Mouse (Mus musculus) midbrain, postnatal 0 days (tissue): ENCODE data around the gene Plac1. TPM values are rescaled to one million over a fixed set of nuclear protein-coding genes. Genes with fewer than 3 reads are reported as not detected.

Experiments
- ATAC-seq: fragments of 200-750 bp; cut with Nextera tagmentation; 2 replicates; pipeline ENCODE4 v1.8.0; 2017; ENCODE audit warnings: moderate number of reproducible peaks, mild to moderate bottlenecking, moderate TSS enrichment, moderate library complexity; ENCODE audit not compliant: low FRiP score
- DNase-seq: peaks from one replicate; pipeline ENCODE4 v3.0.0-alpha.2; 2015; ENCODE audit warnings: low spot score
- H3K27ac ChIP-seq: fragments of 300-500 bp; sonication (generic); 2 replicates; pipeline ENCODE4 v1.5.1; 2014; ENCODE audit warnings: low read depth, mild to moderate bottlenecking, low read length, mixed read lengths
- H3K27me3 ChIP-seq: fragments of 300-500 bp; sonication (generic); 2 replicates; pipeline ENCODE4 v1.6.1; 2014; ENCODE audit warnings: low read length, control low read depth, mixed read lengths; ENCODE audit not compliant: insufficient read depth
- H3K36me3 ChIP-seq: fragments of 300-500 bp; sonication (generic); 2 replicates; pipeline ENCODE4 v1.6.1; 2014; ENCODE audit warnings: low read length, control low read depth, mixed read lengths; ENCODE audit not compliant: insufficient read depth
- H3K4me1 ChIP-seq: fragments of 300-500 bp; sonication (generic); 2 replicates; pipeline ENCODE4 v1.6.1; 2014; ENCODE audit warnings: mild to moderate bottlenecking, control low read depth, antibody characterized with exemption, low read length, mixed read lengths; ENCODE audit not compliant: insufficient read depth
- H3K4me2 ChIP-seq: fragments of 300-500 bp; sonication (generic); 2 replicates; pipeline ENCODE4 v1.6.1; 2014; ENCODE audit warnings: low read depth, mild to moderate bottlenecking, low read length, mixed read lengths; ENCODE audit not compliant: poor library complexity, severe bottlenecking
- H3K4me3 ChIP-seq: fragments of 300-500 bp; sonication (generic); 2 replicates; pipeline ENCODE4 v1.5.1; 2014; ENCODE audit warnings: low read depth, mild to moderate bottlenecking, low read length, moderate library complexity
- H3K9ac ChIP-seq: fragments of 300-500 bp; sonication (generic); replicated peaks from 2 replicates; pipeline ENCODE4 v1.6.1; 2014; ENCODE audit warnings: mild to moderate bottlenecking, low read length, moderate library complexity, mixed read lengths; ENCODE audit not compliant: poor library complexity, severe bottlenecking
- H3K9me3 ChIP-seq: fragments of 300-500 bp; sonication (generic); 2 replicates; pipeline ENCODE4 v1.6.1; 2016; ENCODE audit warnings: low read length, control low read depth
- CTCF ChIP-seq: IDR thresholded peaks from 2 replicates; pipeline ENCODE4 v1.5.1; 2016; ENCODE audit warnings: antibody characterized with exemption, mild to moderate bottlenecking
- WGBS: fragments of 180-500 bp; shearing (Covaris S2); extraction: QIAGEN DNeasy Blood & Tissue Kit; methylation state at CpG from one replicate; pipeline ENCODE4 v1.1.7; 2014; 5-methylcytosine and 5-hydroxymethylcytosine counted together
- polyA plus RNA-seq: library from polyadenylated mRNA; unstranded; fragments of >200 nt; fragmentation: Nextera tagmentation; extraction: Ambion mirVana; gene quantifications from 2 replicates; pipeline ENCODE4 v1.2.1, GENCODE M21; 2015
- total RNA-seq: library from RNA; depleted of rRNA; stranded (reverse); fragments of >200 nt; gene quantifications from 2 replicates; pipeline ENCODE4 v1.2.3, GENCODE M21; 2014

Plac1 gene
- total and polyA plus RNA-seq, 2 experiments from 2014 or later: 0.25 TPM; not detected in 1

DNA sequence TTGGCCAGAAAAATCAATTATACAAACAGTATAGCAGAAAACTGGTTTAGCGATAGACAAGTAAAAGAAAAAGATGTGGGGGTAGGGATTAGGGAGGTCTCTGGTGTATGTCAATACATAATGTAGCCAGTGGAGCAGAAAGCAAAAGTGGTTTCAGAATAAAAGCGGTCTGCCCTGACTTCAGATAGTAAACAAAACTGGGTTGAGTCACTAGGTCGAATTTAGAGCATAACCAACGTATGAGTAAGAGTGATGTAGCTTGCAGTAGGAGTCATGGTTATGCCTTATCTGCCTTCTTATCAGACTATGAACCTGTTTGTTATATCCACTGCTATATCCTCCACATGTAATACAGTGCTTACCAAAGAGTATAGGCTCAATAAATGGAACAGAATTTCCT is 77.3 kb downstream of the Plac1 start:
- Histone ChIP-seq H3K9ac (no peak overlapping the region), H3K4me1 (no peaks in the 10 kb centered on the region), H3K27me3 (no peaks in the 10 kb centered on the region), H3K4me2 (no peak overlapping the region), H3K36me3 (no peaks in the 10 kb centered on the region), H3K27ac (no peak overlapping the region), H3K9me3 (no peaks in the 10 kb centered on the region), H3K4me3 (no peak overlapping the region)
- DNase-seq (no peak), ATAC-seq (no peak)
- 37% methylated on average over 4 of the region's 4 CpGs for WGBS
- TF ChIP-seq CTCF: no peak

DNA sequence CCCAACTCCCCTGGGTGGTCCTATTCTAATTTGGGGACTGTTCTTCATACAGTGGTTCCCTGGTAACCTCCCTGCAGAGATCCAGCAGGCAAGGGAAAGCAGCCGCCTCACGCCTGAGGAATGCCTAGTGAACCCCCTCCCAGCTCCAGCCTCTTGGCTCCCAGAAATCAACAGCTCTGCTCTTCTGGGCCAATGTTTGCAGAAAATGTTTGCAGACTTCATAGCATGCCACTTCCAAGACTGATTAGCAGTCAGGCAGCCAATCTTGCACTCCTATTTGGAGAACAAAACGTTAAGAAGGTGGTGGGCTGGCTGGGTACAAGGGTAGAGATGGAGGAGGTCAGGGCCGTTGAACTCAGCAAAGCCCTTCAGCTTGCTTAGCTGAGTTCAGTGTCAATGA is 78.3 kb downstream of the Plac1 start:
- no peak for ATAC-seq
- TF ChIP-seq CTCF: no peak
- no peaks in the 10 kb centered on the region for H3K9me3 ChIP-seq
- H3K36me3 ChIP-seq: no peaks in the 10 kb centered on the region
- WGBS: 43% methylated on average over 4 of the region's 4 CpGs
- no peak overlapping the region for H3K9ac ChIP-seq
- H3K4me3 ChIP-seq: no peak overlapping the region
- no peaks in the 10 kb centered on the region for H3K27me3 ChIP-seq
- H3K27ac ChIP-seq: no peak overlapping the region
- no peaks in the 10 kb centered on the region for H3K4me1 ChIP-seq
- no peak for DNase-seq
- no peak overlapping the region for H3K4me2 ChIP-seq

DNA sequence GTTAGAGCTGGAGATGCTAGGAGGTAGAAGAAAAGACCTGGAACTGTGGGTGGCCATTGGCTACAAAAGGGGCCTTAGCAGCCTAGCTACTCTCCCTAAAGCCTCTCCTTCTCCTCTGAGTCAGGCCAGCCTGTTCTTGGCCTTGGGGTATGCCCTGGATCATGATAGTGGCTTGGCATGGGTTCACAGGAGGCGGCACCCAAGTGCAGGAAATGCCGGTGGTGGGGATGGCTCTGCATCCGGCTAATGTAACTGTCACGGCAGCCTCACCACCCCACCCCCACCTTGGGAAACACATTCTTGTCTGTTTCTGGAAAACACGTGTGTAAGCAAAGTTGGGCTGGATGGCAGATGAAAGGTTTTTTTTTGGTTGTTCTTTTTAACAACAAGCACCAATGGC is 78.8 kb downstream of the Plac1 start:
- no peaks in the 10 kb centered on the region for H3K36me3 ChIP-seq
- no peaks in the 10 kb centered on the region for H3K4me1 ChIP-seq
- H3K4me2 ChIP-seq: no peak overlapping the region
- DNase-seq (no peak), ATAC-seq (no peak)
- no peaks in the 10 kb centered on the region for H3K9me3 ChIP-seq
- no peak overlapping the region for H3K4me3 ChIP-seq
- H3K27me3 ChIP-seq: no peaks in the 10 kb centered on the region
- H3K27ac ChIP-seq: no peak overlapping the region
- 64% methylated on average over 5 of the region's 5 CpGs for WGBS
- H3K9ac ChIP-seq: no peak overlapping the region
- TF ChIP-seq CTCF: no peak

DNA sequence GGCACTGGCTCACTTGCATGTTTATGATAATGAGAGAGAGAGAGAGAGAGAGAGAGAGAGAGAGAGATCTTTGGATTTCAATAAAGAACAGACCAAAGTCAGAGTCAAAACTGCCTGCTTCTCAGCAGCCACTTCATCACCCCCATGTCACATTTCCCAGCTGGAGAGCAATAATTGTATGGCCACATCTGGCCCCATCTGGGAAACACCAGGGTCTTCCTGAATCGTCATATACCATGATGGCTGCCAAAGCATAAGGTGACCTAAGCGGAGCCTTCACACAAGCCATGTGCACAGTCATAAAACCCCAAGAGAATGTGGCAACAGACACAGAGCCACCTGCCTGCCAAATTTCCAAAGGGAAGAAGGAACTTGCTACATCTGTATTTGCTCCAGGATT is 91.9 kb downstream of the Plac1 start:
- H3K27me3 ChIP-seq: no peaks in the 10 kb centered on the region
- H3K9ac ChIP-seq: no peak overlapping the region
- no peaks in the 10 kb centered on the region for H3K36me3 ChIP-seq
- ATAC-seq: no peak
- no peaks in the 10 kb centered on the region for H3K4me1 ChIP-seq
- H3K4me3 ChIP-seq: no peak overlapping the region
- no peak overlapping the region for H3K4me2 ChIP-seq
- no peak overlapping the region for H3K27ac ChIP-seq
- H3K9me3 ChIP-seq: no peaks in the 10 kb centered on the region
- TF ChIP-seq CTCF: no peak
- no peak for DNase-seq
- WGBS: 79% methylated on average over 2 of the region's 2 CpGs

DNA sequence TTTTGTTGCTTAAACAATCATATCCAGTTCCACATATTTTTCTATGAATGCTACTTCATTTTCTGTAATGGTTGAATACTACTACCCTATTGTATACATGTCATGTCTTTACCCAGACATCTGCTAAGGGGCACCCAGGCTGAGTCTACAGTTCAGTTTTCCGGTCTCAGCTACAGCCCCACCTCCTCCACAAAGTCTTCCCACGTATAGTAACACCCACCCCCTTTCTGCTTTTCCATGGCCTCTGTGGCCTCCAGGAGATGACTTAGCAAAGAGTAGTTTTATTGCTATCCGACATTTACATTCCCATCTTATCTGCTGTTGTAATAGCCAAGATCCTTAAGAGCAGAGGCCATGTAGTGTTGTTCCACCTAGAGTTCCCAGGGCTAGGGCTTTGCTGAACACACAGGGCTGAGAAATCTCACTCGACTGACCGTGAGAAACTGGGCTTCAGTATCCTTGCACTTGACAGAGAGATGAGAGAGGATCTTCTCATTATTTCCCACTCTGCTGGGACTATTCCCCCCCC is 93.5 kb downstream of the Plac1 start:
- 83% methylated on average over 5 of the region's 5 CpGs for WGBS
- H3K9me3 ChIP-seq: no peaks in the 10 kb centered on the region
- ATAC-seq: no peak
- no peaks in the 10 kb centered on the region for H3K27me3 ChIP-seq
- H3K4me3 ChIP-seq: no peak overlapping the region
- H3K27ac ChIP-seq: no peak overlapping the region
- H3K36me3 ChIP-seq: no peaks in the 10 kb centered on the region
- H3K4me1 ChIP-seq: no peaks in the 10 kb centered on the region
- no peak for DNase-seq
- no peak overlapping the region for H3K9ac ChIP-seq
- TF ChIP-seq CTCF: no peak
- no peak overlapping the region for H3K4me2 ChIP-seq

DNA sequence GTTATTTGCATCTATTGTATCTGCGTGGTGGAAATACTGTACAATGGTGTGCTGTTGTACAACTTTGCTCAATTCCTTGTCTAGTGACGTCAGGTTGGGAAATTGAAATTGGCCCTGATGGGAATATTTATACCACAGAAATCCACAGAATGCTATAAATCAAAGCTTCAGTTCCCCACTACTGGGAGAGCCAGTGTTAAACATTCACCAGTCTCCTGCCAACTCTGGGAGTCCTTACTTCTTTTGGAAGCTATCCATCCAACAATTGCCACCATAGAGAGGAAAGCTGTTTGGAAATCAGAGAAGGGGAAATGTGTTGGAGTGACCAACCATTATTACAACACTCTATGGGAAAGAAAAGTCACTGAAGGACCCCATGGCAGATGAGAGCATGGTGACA is 100.3 kb downstream of the Plac1 start:
- Histone ChIP-seq H3K9me3 (no peaks in the 10 kb centered on the region), H3K4me1 (no peaks in the 10 kb centered on the region), H3K4me3 (no peak overlapping the region), H3K36me3 (no peaks in the 10 kb centered on the region), H3K27ac (no peak overlapping the region), H3K27me3 (no peaks in the 10 kb centered on the region), H3K4me2 (no peak overlapping the region), H3K9ac (no peak overlapping the region)
- ATAC-seq (no peak), DNase-seq (no peak)
- TF ChIP-seq CTCF: no peak
- WGBS: 81% methylated on average over 2 of the region's 2 CpGs
